Mouse (Mus musculus) C2C12 (cell line): Measurements from ENCODE around the gene Zfyve28. TPM values are rescaled to one million over a fixed set of nuclear protein-coding genes. Genes with fewer than 3 reads are reported as not detected.

ENCODE experiments used
- H3K27me3 ChIP-seq: one replicate; pipeline ENCODE4 v1.6.1; 2011; ENCODE audit not compliant: control insufficient read depth, insufficient read depth, insufficient read length
- H3K36me3 ChIP-seq: one replicate; pipeline ENCODE4 v1.6.1; 2011; ENCODE audit not compliant: control insufficient read depth, insufficient read depth
- H3K4me3 ChIP-seq: one replicate; pipeline ENCODE4 v1.5.1; 2011; ENCODE audit warnings: mild to moderate bottlenecking, control low read depth; ENCODE audit not compliant: poor library complexity, insufficient read depth, severe bottlenecking
- H3K79me2 ChIP-seq: one replicate; pipeline ENCODE4 v1.6.1; 2011; ENCODE audit not compliant: control insufficient read depth, insufficient read depth
- H3K79me3 ChIP-seq: one replicate; pipeline ENCODE4 v1.6.1; 2011; ENCODE audit warnings: low read depth, control low read depth
- H3ac ChIP-seq: one replicate; pipeline ENCODE3; 2011; ENCODE audit warnings: low read depth; ENCODE audit not compliant: control insufficient read depth, insufficient read length
- CEBPB ChIP-seq: IDR thresholded peaks from one replicate; pipeline ENCODE4 v1.6.1; 2011; ENCODE audit warnings: low read depth, mild to moderate bottlenecking, control low read depth, moderate library complexity
- CTCF ChIP-seq: IDR thresholded peaks from one replicate; pipeline ENCODE4 v1.5.1; 2011; ENCODE audit not compliant: control insufficient read depth, insufficient read depth, insufficient read length
- FOSL1 ChIP-seq: IDR thresholded peaks from one replicate; pipeline ENCODE4 v1.8.0; 2011; ENCODE audit warnings: mild to moderate bottlenecking, low read length; ENCODE audit not compliant: poor library complexity, insufficient read depth, severe bottlenecking
- MAX ChIP-seq: IDR thresholded peaks from one replicate; pipeline ENCODE4 v1.6.1; 2011; ENCODE audit warnings: mild to moderate bottlenecking, control low read depth
- MYOD1 ChIP-seq: IDR thresholded peaks from one replicate; pipeline ENCODE4 v1.6.1; 2011; ENCODE audit warnings: low read depth; ENCODE audit not compliant: control insufficient read depth, insufficient read length
- MYOG ChIP-seq: IDR thresholded peaks from one replicate; pipeline ENCODE4 v1.6.1; 2011; ENCODE audit not compliant: control insufficient read depth, insufficient read length; ENCODE audit errors: extremely low read depth
- USF1 ChIP-seq: IDR thresholded peaks from one replicate; pipeline ENCODE4 v1.6.1; 2011; ENCODE audit warnings: low read depth, mild to moderate bottlenecking, control low read depth, moderate library complexity
- polyA plus RNA-seq: library from polyadenylated mRNA; unstranded; fragments of >200 nt; fragmentation: generic; extraction: Trizol; gene quantifications from one replicate; pipeline ENCODE4 v1.2.1, GENCODE M21; 2012; ENCODE audit warnings: missing spikeins

Zfyve28 gene
- polyA plus RNA-seq, 1 experiment, result 0.09 TPM

DNA sequence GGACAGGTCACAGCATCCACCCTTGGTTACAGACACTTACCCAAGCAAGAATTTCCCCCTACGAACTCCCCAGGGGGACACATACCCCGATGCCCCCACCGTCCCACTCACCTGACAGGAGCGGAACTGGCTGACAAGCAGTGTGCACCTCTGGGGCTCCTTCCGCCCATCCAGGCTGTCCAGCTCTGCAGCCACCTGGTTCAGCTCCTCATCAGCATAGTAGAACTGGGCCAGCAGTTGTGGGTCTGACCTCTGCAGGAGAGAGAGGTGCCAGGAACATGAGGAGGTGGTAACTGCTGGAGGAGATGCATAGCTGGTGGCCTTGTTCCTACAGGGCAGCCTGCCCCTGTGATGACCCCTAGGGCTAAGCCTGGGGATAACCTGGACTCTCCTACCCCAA is 45.2 kb downstream of the Zfyve28 start:
- H3K79me3 ChIP-seq, result no peaks in the 10 kb centered on the region
- peaks cover under 1% of the 10 kb centered on the region for H3K27me3 ChIP-seq
- no peaks in the 10 kb centered on the region for H3K36me3 ChIP-seq
- no peak for TF ChIP-seq FOSL1
- no peak for TF ChIP-seq CEBPB
- no peak for TF ChIP-seq MYOD1
- TF ChIP-seq MYOG, result no peak
- TF ChIP-seq MAX, result no peak
- no peak for TF ChIP-seq USF1
- TF ChIP-seq CTCF, result no peak
- H3K4me3 ChIP-seq, result no peak overlapping the region
- no peaks in the 10 kb centered on the region for H3K79me2 ChIP-seq
- no peak overlapping the region for H3ac ChIP-seq

DNA sequence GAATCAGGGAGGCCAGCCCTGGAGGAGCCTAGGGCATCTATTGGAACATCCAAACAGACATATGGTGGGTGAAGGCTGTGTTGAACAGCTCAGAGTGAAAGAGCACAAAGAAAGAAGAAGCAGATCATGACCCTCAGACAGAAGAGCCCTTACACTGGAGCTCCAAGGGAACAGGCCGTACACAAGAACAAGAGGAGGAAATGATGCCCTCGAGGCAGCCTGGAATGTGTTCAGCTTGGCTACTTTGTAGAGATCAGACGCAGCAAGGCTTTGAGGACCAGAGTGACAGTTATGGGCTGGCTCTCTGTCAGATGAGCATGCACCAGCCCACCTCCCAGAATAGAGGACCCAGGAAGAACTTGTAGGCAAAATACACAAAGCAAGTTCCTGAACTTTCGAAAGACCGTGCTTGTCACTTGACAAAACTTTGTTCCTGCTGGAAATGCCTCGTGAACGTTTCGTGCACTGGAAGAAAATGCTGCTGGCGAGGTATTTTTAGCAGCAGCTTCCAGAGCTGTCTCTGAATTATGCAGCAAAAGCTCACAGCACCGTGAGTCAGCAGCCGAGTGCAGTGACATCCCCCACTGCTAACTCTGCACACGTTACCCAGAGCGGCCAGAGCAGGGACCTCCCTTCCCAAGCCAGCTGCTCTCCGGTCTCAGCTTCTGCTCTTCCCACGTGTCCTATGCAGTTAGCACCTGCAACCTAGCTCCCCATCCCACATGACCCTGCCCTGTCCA is 45.9 kb downstream of the Zfyve28 start:
- Histone ChIP-seq H3K79me2 (no peaks in the 10 kb centered on the region), H3K27me3 (peaks cover 6% of the 10 kb centered on the region), H3K4me3 (no peak overlapping the region), H3K79me3 (no peaks in the 10 kb centered on the region), H3ac (no peak overlapping the region), H3K36me3 (no peaks in the 10 kb centered on the region)
- TF ChIP-seq CEBPB (no peak), MYOG (no peak), USF1 (no peak), CTCF (no peak), FOSL1 (no peak), MAX (no peak), MYOD1 (no peak)

DNA sequence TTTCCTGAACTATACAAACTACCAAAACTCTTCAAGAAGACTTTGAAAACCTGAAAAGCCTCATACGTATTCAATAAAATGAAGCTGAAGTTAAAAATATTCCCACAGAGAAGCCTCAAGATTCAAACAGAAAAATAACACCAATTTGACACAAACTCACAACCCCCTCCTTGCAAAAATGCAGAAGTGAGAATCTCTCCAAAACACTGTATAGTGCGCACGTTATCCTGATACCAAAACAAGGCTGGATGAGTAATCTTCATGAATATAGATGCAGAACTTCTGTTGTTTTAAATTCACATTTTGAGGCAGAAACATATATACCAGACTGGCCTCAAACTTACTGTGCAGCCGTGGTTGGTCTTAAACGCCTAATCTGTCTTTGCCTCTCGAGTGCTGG is 49.8 kb downstream of the Zfyve28 start:
- H3K27me3 ChIP-seq, result peaks cover 23% of the 10 kb centered on the region
- H3K79me3 ChIP-seq, result no peaks in the 10 kb centered on the region
- no peaks in the 10 kb centered on the region for H3K36me3 ChIP-seq
- TF ChIP-seq CTCF (no peak), FOSL1 (no peak)
- H3K79me2 ChIP-seq, result no peaks in the 10 kb centered on the region
- H3K4me3 ChIP-seq, result no peak overlapping the region
- H3ac ChIP-seq, result no peak overlapping the region

DNA sequence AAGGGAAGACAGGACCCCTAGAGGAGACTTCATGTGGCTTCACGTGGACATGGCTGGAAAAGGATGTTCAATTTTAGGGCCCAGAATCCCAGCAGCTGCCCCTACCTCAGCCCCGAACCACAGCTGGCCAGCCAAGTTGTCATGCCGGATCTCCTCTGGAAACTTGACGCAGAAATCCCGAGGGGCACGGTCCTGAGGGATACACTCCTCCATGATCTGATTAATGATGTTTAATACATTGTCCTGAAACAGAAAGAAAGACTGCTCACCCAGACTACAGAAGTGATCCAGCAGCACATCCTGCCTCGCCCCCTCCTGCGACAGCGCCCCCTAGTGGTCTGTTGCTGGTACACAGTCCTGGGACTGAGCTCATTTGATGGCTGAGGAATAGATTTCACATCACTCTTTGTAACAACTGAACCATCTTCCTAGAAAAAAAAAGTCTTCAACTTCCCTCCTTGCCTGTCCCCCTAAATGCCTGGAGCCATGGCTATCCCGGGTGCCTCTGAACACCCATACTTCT is 52.3 kb downstream of the Zfyve28 start:
- H3K36me3 ChIP-seq, result no peaks in the 10 kb centered on the region
- H3K27me3 ChIP-seq, result peaks cover 32% of the 10 kb centered on the region
- H3ac ChIP-seq, result no peak overlapping the region
- no peak overlapping the region for H3K4me3 ChIP-seq
- H3K79me3 ChIP-seq, result no peaks in the 10 kb centered on the region
- no peaks in the 10 kb centered on the region for H3K79me2 ChIP-seq
- TF ChIP-seq CTCF, result peak; percentile 29
- no peak for TF ChIP-seq MYOD1

DNA sequence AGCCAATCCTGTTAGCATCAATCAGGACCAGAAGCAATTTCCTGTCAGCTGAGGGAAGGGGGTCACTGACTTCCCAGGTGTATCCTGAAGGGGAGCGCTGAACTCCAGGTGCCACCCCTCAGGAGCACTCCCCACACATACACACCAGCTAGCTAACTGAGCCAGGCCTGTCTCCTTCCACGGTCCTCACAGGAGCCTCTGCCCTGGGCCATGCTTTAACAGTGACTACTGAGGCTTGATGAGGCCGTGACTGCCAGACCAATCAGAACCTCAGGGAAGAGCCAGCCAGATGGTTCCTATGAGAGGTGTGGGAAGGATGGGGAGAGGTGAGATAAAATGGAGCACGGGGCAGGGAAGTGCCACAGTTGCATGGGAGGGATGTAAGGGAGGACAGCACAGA is 53.2 kb downstream of the Zfyve28 start:
- no peaks in the 10 kb centered on the region for H3K79me2 ChIP-seq
- TF ChIP-seq CTCF (no peak), FOSL1 (no peak), MAX (no peak), MYOG (no peak), MYOD1 (no peak), USF1 (no peak), CEBPB (no peak)
- peaks cover 40% of the 10 kb centered on the region for H3K27me3 ChIP-seq

DNA sequence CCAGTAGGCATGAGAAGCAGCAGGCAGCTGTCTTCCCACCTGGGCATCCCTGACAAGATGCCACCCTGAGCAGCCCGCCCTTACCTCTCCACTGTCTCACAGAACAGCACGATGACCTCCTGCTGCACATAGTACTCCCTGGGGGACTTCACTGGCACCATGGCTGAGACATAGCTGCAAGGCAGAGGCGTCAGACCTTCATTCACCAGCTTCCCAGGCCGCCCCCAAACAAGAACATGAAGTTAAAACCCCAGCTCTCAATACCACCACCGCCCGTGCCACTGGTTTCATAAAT is 55.1 kb downstream of the Zfyve28 start:
- Histone ChIP-seq H3K79me2 (no peaks in the 10 kb centered on the region), H3K36me3 (no peaks in the 10 kb centered on the region), H3K79me3 (no peaks in the 10 kb centered on the region), H3K27me3 (peaks cover 53% of the 10 kb centered on the region), H3ac (no peak overlapping the region), H3K4me3 (no peak overlapping the region)
- TF ChIP-seq MAX (no peak), MYOD1 (no peak), CEBPB (no peak), MYOG (no peak), FOSL1 (no peak), CTCF (no peak), USF1 (no peak)

More for the DNA sequence above, 53.2 kb downstream of the Zfyve28 start:
- Histone ChIP-seq H3ac (no peak overlapping the region), H3K36me3 (no peaks in the 10 kb centered on the region), H3K79me3 (no peaks in the 10 kb centered on the region), H3K4me3 (no peak overlapping the region)
